Mouse (Mus musculus): ENCODE results near the gene AC109138.7. TPM values are rescaled to one million over a fixed set of nuclear protein-coding genes. Genes with fewer than 3 reads are reported as not detected.

AC109138.7 gene
- polyA plus RNA-seq (2015; fragmentation: Nextera tagmentation; extraction: Ambion mirVana), result not detected in 2 replicates

DNA sequence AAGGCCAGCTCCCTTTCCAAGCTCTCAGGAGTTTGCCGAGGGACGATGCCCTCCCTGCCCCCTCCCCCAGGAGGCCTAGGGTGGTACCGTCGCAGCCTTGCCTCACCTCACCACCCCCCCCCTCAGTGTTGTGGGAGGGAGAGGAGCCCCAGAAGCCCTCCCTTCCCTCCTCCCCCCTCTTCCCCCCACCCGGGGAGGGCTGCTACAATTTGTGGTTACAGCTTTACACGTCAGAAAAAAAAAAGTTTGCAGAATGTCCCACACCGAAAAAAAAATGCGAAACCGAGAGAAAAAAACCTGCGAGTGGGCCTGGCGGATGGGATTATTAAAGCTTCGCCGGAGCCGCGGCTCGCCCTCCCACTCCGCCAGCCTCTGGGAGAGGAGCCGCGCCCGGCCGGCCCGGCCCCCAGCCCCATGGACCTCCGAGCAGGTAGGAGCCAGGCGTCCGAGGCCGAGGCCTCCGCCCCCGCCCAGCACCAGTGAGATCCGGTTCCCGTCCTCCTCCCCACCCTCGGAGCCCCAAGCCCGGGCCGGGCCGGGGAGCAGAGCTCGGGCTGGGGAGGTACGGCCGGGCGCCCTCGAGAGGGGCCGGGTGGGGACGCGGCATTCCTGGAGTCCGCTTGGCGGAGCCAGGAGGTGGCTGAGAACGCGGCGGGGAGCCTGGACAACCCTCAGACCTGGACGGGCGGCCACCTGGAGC, at the start of gene AC109138.7, which contains the start of gene Clcf1:
Gene AC109138.7, plus strand, starts transcription at position 287 of the 700 bp plus-strand sequence.
Gene Clcf1, plus strand, starts transcription at position 168 of the 700 bp plus-strand sequence.
- no peaks in the 10 kb centered on the region for H3K27me3 ChIP-seq (ENCODE audit: control insufficient read depth, insufficient read depth, low read length)
- under 1% methylated on average over 49 of the region's 49 CpGs for WGBS
- H3K36me3 ChIP-seq (ENCODE audit: control insufficient read depth, insufficient read depth, low read length), result no peaks in the 10 kb centered on the region
- H3K4me3 ChIP-seq (replicated peaks; ENCODE audit: low read length), result peak within 1 kb of the TSS; percentile 80
- peak within 1 kb of the TSS; percentile 92 for H3K4me2 ChIP-seq (ENCODE audit: low read depth, low read length)
- no peaks in the 10 kb centered on the region for H3K9me3 ChIP-seq (replicated peaks; ENCODE audit: control insufficient read depth, low read length)
- peaks cover 54% of the 10 kb centered on the region for H3K4me1 ChIP-seq (ENCODE audit: control insufficient read depth, insufficient read depth, low read length)
- H3K27ac ChIP-seq (ENCODE audit: low read length), result peak within 1 kb of the TSS; percentile 95
- peak; percentile 61 for ATAC-seq (ENCODE audit: insufficient read depth, low FRiP score)
- H3K9ac ChIP-seq (ENCODE audit: low read length), result peak within 1 kb of the TSS; percentile 96

DNA sequence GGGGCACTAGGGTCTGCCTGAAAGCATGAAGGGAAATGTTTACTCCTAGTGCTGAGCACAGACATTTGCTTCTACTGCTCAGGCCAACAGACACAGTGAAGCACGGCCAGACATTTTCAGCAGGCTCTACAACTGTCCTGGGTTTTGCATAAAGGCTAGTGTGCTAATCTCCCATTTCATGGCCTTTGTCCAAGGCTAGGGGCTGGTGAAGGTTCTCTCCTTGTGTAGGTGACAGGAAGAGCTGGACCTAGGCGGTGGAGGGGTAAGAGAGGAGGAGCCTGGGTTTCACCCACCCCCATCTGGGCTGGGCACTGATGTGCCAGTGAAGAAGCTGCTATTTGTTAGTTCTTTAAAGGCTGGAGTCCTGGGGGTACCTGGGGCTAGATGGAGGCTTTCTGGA, 49.4 kb upstream of the AC109138.7 start:
- Histone ChIP-seq H3K27ac (ENCODE audit: low read length) (0 out of 2 replicates have a peak overlapping the region, but pooled peaks have one; percentile 20), H3K4me3 (replicated peaks; ENCODE audit: low read length) (no peak overlapping the region), H3K4me2 (ENCODE audit: low read depth, low read length) (no peak overlapping the region), H3K9ac (ENCODE audit: low read length) (no peak overlapping the region), H3K27me3 (ENCODE audit: control insufficient read depth, insufficient read depth, low read length) (no peaks in the 10 kb centered on the region), H3K36me3 (ENCODE audit: control insufficient read depth, insufficient read depth, low read length) (0 out of 2 replicates have a peak, but pooled peaks cover 4% of the 10 kb centered on the region), H3K4me1 (ENCODE audit: control insufficient read depth, insufficient read depth, low read length) (peaks cover 10% of the 10 kb centered on the region), H3K9me3 (replicated peaks; ENCODE audit: control insufficient read depth, low read length) (no peaks in the 10 kb centered on the region)
- WGBS, result 67% methylated on average over 2 of the region's 2 CpGs
- ATAC-seq (ENCODE audit: insufficient read depth, low FRiP score), result no peak

DNA sequence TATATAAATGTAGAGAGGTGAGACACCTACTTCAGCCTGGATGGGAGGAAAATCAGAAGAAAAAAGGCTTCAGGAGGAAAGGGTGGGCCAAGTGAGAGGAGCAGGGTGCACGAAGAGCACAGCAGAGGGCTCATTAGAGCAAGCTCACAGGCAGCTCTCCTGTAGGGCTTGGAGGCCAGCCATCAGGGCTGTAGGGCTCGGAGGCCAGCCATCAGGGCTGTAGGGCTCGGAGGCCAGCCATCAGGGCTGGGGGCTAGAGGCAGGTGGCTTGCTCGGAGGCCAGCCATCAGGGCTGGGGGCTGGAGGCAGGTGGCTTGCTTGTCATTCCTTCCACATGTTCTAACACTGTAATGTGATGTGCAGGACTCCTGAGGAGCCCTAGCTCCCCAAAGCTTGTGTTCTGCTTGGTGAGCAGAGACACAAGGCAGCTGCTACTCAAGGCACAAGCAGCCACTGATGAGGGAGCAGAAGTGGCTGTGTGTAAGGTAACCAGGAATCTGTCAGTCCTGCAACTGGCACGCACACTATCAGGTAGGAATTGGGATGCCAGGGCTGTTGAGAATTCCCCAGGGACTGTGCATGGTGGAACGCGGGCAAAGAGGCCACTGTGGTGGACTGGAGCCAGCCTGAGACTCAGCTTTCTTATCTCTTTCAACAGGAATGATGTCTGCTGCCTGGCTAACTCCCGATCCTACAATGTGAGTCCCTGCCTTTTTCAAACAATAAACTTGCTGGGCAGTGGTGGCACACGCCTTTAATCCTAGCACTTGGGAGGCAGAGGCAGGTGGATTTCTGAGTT, 47.3 kb upstream of the AC109138.7 start:
- H3K4me1 ChIP-seq (ENCODE audit: control insufficient read depth, insufficient read depth, low read length), result peaks cover 21% of the 10 kb centered on the region
- no peak for ATAC-seq (ENCODE audit: insufficient read depth, low FRiP score)
- no peaks in the 10 kb centered on the region for H3K27me3 ChIP-seq (ENCODE audit: control insufficient read depth, insufficient read depth, low read length)
- H3K9me3 ChIP-seq (replicated peaks; ENCODE audit: control insufficient read depth, low read length), result no peaks in the 10 kb centered on the region
- H3K36me3 ChIP-seq (ENCODE audit: control insufficient read depth, insufficient read depth, low read length), result no peaks in the 10 kb centered on the region
- no peak overlapping the region for H3K4me2 ChIP-seq (ENCODE audit: low read depth, low read length)
- H3K9ac ChIP-seq (ENCODE audit: low read length), result no peak overlapping the region
- no peak overlapping the region for H3K27ac ChIP-seq (ENCODE audit: low read length)
- H3K4me3 ChIP-seq (replicated peaks; ENCODE audit: low read length), result no peak overlapping the region
- 77% methylated on average over 9 of the region's 9 CpGs for WGBS

DNA sequence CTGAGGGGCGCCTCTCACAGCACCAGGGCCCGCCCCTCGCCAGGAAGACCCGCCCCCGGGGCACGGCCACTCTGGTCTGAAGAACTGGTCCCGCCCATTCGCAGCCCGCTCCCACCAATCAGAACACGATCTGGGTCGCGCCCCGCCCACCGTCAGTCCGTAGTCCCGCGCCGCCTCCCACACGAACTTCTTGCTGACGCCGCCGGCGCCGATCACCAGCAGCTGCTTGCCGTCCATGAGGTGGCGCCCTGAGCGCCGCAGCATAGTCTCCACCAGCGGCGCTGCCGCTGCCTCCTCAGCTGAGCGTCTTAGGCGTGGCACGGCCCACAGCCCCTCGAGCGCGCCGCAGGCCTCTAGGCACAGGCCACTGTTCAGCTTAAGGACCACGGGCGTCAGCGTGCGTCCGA, 44.8 kb upstream of the AC109138.7 start:
- peak overlapping the region; percentile 93 for H3K27ac ChIP-seq (ENCODE audit: low read length)
- peak overlapping the region; percentile 97 for H3K4me2 ChIP-seq (ENCODE audit: low read depth, low read length)
- H3K36me3 ChIP-seq (ENCODE audit: control insufficient read depth, insufficient read depth, low read length), result no peaks in the 10 kb centered on the region
- ATAC-seq (ENCODE audit: insufficient read depth, low FRiP score), result peak; percentile 96
- peak overlapping the region; percentile 90 for H3K9ac ChIP-seq (ENCODE audit: low read length)
- H3K4me1 ChIP-seq (ENCODE audit: control insufficient read depth, insufficient read depth, low read length), result peaks cover 12% of the 10 kb centered on the region; the same call in 1 of the 2 replicates
- peak overlapping the region; percentile 53 for H3K4me3 ChIP-seq (replicated peaks; ENCODE audit: low read length)
- WGBS, result under 1% methylated on average over 43 of the region's 43 CpGs
- no peaks in the 10 kb centered on the region for H3K9me3 ChIP-seq (replicated peaks; ENCODE audit: control insufficient read depth, low read length)
- H3K27me3 ChIP-seq (ENCODE audit: control insufficient read depth, insufficient read depth, low read length), result no peaks in the 10 kb centered on the region

DNA sequence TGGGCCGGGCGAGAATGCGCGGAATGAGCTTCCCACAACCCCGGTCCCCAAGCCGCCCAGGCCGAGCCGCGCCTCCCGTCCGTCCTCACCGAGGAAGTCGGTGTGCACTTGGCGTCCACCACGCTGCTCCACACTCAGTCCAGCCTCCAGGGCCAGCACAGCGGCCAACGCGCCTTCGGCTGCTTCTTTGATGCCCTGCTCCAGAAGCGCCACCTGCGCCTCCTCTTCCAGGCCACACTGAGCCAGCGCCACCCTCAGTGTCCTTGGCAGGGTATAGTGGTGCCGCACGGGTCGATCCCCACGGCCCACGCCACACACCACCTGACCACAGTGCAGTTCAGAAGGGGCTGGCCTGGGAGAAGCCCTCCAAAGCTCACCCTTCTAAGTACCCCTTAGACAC, 44.3 kb upstream of the AC109138.7 start:
- Histone ChIP-seq H3K27me3 (ENCODE audit: control insufficient read depth, insufficient read depth, low read length) (no peaks in the 10 kb centered on the region), H3K4me3 (replicated peaks; ENCODE audit: low read length) (peak overlapping the region; percentile 53), H3K4me1 (ENCODE audit: control insufficient read depth, insufficient read depth, low read length) (peaks cover 12% of the 10 kb centered on the region; the same call in 1 of the 2 replicates), H3K9ac (ENCODE audit: low read length) (peak overlapping the region; percentile 90), H3K36me3 (ENCODE audit: control insufficient read depth, insufficient read depth, low read length) (no peaks in the 10 kb centered on the region), H3K9me3 (replicated peaks; ENCODE audit: control insufficient read depth, low read length) (no peaks in the 10 kb centered on the region), H3K27ac (ENCODE audit: low read length) (peak overlapping the region; percentile 93), H3K4me2 (ENCODE audit: low read depth, low read length) (peak overlapping the region; percentile 97)
- no peak; the same call in 1 of the 2 replicates for ATAC-seq (ENCODE audit: insufficient read depth, low FRiP score)
- 6% methylated on average over 27 of the region's 27 CpGs for WGBS

DNA sequence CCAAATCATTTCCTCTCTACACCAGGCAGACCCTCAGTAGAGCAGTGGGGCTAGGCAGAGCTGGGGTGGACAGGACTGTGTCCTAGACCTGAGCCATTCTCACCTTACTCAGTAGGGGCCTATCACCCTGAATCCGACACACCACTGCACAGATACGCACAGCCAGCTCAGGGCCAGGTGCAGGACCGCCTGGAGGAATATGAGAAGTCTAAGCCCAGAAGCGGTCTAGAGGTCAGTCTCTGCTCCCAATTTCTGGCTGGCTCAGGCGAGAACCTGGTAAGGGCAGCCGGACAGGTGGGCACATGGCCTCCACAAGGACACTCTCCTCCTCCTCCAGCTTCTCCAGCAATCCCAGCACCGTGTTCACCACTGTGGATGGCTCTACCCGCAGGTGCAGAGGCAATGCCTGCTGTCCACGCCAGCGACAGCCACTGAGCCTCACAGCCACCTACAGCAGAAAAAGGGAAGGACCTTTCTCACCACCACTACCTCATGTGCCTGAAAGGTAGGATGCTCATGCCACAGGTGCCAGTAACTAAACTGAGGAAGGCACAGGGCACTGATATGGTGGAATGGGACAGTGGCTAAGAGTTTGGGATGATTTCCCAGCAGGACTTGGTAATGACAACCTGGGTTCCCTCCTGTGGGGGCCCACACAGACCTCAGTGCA, 43.3 kb upstream of the AC109138.7 start:
- 86% methylated on average over 10 of the region's 10 CpGs for WGBS
- no peaks in the 10 kb centered on the region for H3K9me3 ChIP-seq (replicated peaks; ENCODE audit: control insufficient read depth, low read length)
- H3K4me3 ChIP-seq (replicated peaks; ENCODE audit: low read length), result no peak overlapping the region
- H3K36me3 ChIP-seq (ENCODE audit: control insufficient read depth, insufficient read depth, low read length), result no peaks in the 10 kb centered on the region
- ATAC-seq (ENCODE audit: insufficient read depth, low FRiP score), result no peak
- H3K4me1 ChIP-seq (ENCODE audit: control insufficient read depth, insufficient read depth, low read length), result peaks cover 19% of the 10 kb centered on the region
- H3K27ac ChIP-seq (ENCODE audit: low read length), result no peak overlapping the region
- H3K27me3 ChIP-seq (ENCODE audit: control insufficient read depth, insufficient read depth, low read length), result no peaks in the 10 kb centered on the region
- no peak overlapping the region for H3K9ac ChIP-seq (ENCODE audit: low read length)
- no peak overlapping the region for H3K4me2 ChIP-seq (ENCODE audit: low read depth, low read length)

DNA sequence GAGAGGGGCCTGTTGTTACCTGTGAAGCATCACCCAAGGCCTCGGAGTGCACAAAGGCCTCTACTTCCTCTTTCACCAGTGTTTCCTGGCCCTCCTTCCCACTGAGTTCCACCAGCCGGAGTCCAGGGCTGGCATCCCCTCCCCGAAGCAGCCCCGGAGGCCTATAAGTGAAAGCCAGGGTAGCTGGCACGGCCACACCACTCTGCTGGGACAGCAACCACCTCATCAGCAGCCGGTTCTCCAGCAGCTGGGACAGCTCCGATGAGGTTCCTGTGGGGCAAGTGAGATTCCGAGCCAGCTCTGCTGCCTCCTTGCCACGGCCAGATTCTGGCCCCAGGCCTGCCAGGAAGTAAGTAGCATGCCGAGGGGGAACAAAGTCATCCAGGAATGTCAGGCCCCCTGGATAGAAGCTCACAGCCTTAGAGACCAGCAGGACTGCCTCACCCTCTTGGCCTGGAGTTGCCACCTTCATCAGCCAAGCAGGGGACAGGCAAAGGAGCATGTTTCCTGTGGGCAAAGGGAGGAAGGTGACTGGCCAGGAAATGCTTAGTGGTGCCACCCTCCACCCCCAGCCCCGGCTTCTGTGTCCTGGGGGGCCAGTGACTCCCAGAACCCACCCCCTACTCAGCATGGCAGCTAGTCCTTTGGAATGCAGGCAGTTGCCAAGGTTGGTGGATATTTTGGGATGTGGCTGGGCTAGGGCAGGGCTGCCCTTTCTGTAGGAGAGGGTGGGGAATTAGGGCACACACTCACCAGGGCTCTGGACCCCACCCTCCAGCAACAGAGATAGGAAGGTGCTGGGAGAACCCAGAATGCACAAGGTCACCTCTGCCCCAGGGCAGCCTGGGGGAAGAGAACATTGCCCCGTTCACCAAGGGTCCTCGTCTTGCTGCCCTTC, 42.5 kb upstream of the AC109138.7 start:
- Histone ChIP-seq H3K9ac (ENCODE audit: low read length) (peak overlapping the region; percentile 3; the same call in 1 of the 2 replicates), H3K27ac (ENCODE audit: low read length) (no peak overlapping the region), H3K4me2 (ENCODE audit: low read depth, low read length) (no peak overlapping the region), H3K36me3 (ENCODE audit: control insufficient read depth, insufficient read depth, low read length) (no peaks in the 10 kb centered on the region), H3K9me3 (replicated peaks; ENCODE audit: control insufficient read depth, low read length) (no peaks in the 10 kb centered on the region), H3K4me1 (ENCODE audit: control insufficient read depth, insufficient read depth, low read length) (peaks cover 19% of the 10 kb centered on the region), H3K27me3 (ENCODE audit: control insufficient read depth, insufficient read depth, low read length) (no peaks in the 10 kb centered on the region), H3K4me3 (replicated peaks; ENCODE audit: low read length) (no peak overlapping the region)
- WGBS, result 64% methylated on average over 13 of the region's 13 CpGs
- no peak for ATAC-seq (ENCODE audit: insufficient read depth, low FRiP score)

DNA sequence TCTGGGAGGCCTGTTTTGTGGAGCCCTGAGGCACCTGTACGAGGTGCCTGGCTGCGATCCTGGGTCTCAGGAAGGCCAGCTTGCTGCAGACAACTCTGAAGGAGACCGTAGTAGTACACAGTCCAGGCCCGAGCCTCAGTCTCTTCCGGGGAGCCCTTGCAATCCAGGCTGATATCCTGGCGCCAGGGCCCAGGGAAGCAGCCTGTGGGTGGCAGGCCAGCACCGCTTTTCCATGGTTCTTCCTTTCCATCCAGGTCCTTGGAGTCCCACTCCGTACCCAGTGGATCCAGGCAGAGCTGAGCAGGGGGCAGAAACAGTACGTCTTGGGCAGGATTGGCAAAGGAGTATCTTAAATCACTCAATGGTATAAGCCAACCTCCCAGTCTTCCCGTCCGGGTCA, 41.2 kb upstream of the AC109138.7 start:
- no peak overlapping the region for H3K9ac ChIP-seq (ENCODE audit: low read length)
- H3K36me3 ChIP-seq (ENCODE audit: control insufficient read depth, insufficient read depth, low read length), result no peaks in the 10 kb centered on the region
- WGBS, result 67% methylated on average over 11 of the region's 11 CpGs
- no peak overlapping the region for H3K27ac ChIP-seq (ENCODE audit: low read length)
- H3K9me3 ChIP-seq (replicated peaks; ENCODE audit: control insufficient read depth, low read length), result no peaks in the 10 kb centered on the region
- ATAC-seq (ENCODE audit: insufficient read depth, low FRiP score), result no peak
- H3K27me3 ChIP-seq (ENCODE audit: control insufficient read depth, insufficient read depth, low read length), result no peaks in the 10 kb centered on the region
- no peak overlapping the region for H3K4me3 ChIP-seq (replicated peaks; ENCODE audit: low read length)
- H3K4me1 ChIP-seq (ENCODE audit: control insufficient read depth, insufficient read depth, low read length), result peaks cover 19% of the 10 kb centered on the region
- no peak overlapping the region for H3K4me2 ChIP-seq (ENCODE audit: low read depth, low read length)

Measured in stomach, embryonic 16.5 days (tissue).